Mouse (Mus musculus): Measurements from ENCODE around the gene Ypel4. TPM values are rescaled to one million over a fixed set of nuclear protein-coding genes. Genes with fewer than 3 reads are reported as not detected.

The Ypel4 gene
- polyA plus RNA-seq, 1 experiment from 2014 or later: 12.3 TPM

GRCm38 (mm10) chr2:84732394-84732793 lies 1.5 kb upstream of the Ypel4 start:
- H3K4me1 ChIP-seq: peaks cover 37% of the 10 kb centered on the region
- 82% methylated on average over 1 of the region's 1 CpGs for WGBS
- H3K4me2 ChIP-seq (replicated peaks): no peak overlapping the region

DNA sequence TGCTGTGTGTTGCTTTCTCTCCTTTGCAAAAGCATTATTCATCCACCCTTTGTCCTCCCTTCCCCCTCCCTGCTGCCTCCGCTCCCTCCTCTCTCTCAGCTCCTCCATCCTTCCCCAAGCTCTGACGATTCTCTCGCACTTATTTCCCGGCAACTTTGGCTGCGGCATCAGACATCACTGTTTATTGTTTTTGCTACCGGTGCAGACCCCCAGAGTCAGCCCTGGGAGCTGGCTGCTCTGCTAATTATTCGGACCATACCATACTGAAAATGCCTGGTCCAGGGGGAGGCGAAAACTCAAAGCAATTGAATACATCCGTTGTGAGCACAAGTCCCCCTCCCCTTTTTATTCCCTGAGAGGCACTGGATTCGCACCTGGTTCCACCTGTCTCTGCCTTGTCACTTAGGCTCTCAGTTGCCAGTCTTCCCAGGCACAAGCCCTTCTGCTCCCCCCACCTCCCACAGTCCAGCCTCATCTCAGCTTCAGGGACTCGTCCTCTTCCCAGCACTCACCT lies 550 bp downstream of the Ypel4 start:
- Histone ChIP-seq H3K9me3 (no peaks in the 10 kb centered on the region), H3K27me3 (no peaks in the 10 kb centered on the region), H3K4me3 (peak overlapping the region; percentile 55), H3K36me3 (no peaks in the 10 kb centered on the region), H3K27ac (peak overlapping the region; percentile 42; the same call in 1 of the 2 replicates), H3K9ac (peak overlapping the region; percentile 64), H3K4me2 (replicated peaks) (peak overlapping the region; percentile 78), H3K4me1 (peaks cover 57% of the 10 kb centered on the region)
- 0% methylated on average over 11 of the region's 11 CpGs for WGBS
- no peak for ATAC-seq (ENCODE audit: insufficient number of reproducible peaks, insufficient read depth, low FRiP score, low TSS enrichment)

More at GRCm38 (mm10) chr2:84732394-84732793, 1.5 kb upstream of the Ypel4 start:
- Histone ChIP-seq H3K9ac (no peak overlapping the region), H3K9me3 (no peaks in the 10 kb centered on the region), H3K4me3 (no peak overlapping the region), H3K27ac (no peak overlapping the region), H3K36me3 (no peaks in the 10 kb centered on the region), H3K27me3 (no peaks in the 10 kb centered on the region)
- ATAC-seq (ENCODE audit: insufficient number of reproducible peaks, insufficient read depth, low FRiP score, low TSS enrichment): no peak

DNA sequence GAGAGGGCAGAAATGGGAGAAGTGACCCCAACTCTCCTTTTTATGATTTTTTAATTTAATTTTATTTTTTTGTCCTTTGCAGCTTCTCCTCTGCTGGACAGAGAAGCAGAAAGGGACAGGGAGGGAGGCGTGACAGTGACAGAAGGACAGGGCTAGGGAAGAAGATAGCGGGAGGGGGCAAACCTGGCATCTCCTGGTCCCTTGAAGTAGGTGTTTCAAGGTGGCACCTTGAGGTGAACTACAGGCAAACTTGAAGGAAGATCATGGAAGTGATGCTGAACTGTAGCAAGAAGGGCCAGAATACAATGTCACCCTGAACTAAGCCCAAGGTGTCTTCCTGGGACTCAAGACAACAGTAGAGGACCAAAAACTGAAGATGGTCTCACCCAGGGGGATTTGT lies 1.1 kb downstream of the Ypel4 start:
- no peak for ATAC-seq (ENCODE audit: insufficient number of reproducible peaks, insufficient read depth, low FRiP score, low TSS enrichment)
- no peaks in the 10 kb centered on the region for H3K9me3 ChIP-seq
- 2% methylated on average over 2 of the region's 2 CpGs for WGBS
- peak overlapping the region; percentile 55 for H3K4me3 ChIP-seq
- no peaks in the 10 kb centered on the region for H3K27me3 ChIP-seq
- peak overlapping the region; percentile 64 for H3K9ac ChIP-seq
- peak overlapping the region; percentile 78 for H3K4me2 ChIP-seq (replicated peaks)
- H3K27ac ChIP-seq: no peak overlapping the region
- peaks cover 63% of the 10 kb centered on the region for H3K4me1 ChIP-seq
- 0 out of 2 replicates have a peak, but pooled peaks cover 1% of the 10 kb centered on the region for H3K36me3 ChIP-seq

DNA sequence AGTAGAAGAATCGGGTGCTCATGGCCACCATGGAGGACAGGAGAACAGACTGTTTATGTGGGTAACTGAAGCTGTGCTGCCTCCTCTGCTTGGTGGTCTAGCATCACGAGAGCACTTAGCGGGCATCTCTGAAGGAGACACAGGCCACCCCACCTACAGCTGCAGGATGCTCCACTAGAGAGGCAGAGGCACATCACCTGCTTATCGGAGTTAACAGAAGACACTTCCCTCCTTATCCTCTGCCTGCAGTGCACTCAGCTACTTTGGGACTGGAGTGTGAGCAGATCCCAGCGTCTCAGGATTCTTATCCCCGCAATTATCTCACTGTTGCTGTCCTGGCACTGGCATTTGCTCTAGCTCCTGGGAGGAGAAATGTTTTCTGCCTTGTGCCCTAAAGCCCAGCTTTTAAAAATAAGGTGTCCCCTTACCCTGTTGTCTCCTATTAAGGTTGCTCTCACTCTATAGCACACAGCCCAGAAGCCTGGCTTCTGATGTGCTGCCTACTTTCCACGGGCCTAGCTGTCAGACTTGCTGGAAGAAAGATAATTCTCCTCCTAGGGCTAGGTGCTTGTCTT lies 1.6 kb downstream of the Ypel4 start:
- peak overlapping the region; percentile 64; the same call in 1 of the 2 replicates for H3K9ac ChIP-seq
- H3K27me3 ChIP-seq: no peaks in the 10 kb centered on the region
- peak overlapping the region; percentile 78 for H3K4me2 ChIP-seq (replicated peaks)
- 0 out of 2 replicates have a peak, but pooled peaks cover 6% of the 10 kb centered on the region for H3K36me3 ChIP-seq
- WGBS: 17% methylated on average over 7 of the region's 7 CpGs
- no peak for ATAC-seq (ENCODE audit: insufficient number of reproducible peaks, insufficient read depth, low FRiP score, low TSS enrichment)
- H3K9me3 ChIP-seq: no peaks in the 10 kb centered on the region
- H3K4me3 ChIP-seq: peak overlapping the region; percentile 55
- H3K27ac ChIP-seq: peak overlapping the region; percentile 48; the same call in 1 of the 2 replicates
- peaks cover 68% of the 10 kb centered on the region for H3K4me1 ChIP-seq

DNA sequence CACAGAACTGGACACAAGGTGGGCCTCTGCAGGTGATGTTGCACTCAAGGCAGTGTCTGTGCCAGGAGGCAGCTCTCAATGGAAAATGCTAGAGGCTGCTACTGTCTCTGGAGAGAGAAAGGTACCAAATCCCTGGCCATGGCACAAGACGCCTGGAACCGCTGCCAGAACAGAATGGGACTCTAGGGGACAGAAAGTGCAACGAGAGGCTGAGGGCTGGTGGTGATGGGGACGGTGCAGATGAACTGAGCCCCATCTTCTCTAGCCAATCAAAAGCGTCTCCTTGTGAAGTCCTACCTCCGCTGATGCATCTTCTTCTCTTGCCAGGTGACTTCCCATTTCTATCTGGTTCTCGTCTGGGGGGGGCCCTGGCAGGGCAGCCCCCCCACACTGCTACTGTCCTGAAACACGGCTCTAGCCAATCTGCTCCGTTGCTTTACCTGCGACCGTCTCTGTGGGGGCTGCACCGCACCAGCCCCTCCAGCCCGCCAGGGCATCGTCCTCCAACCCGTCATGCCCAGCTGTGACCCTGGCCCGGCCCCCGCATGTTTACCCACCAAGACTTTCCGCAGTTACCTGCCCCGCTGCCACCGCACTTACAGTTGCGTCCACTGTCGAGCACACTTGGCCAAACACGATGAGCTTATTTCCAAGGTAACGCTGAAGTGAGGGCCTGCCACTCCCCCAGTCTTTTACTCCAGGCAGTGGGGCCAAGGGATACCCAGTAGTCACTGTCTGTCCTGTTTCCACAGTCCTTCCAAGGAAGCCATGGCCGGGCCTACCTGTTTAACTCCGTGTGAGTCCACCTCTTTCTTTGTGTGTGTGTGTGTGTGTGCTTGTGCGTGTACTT lies 2.7 kb downstream of the Ypel4 start:
- Histone ChIP-seq H3K4me2 (replicated peaks) (peak overlapping the region; percentile 97), H3K9ac (no peak overlapping the region), H3K27me3 (no peaks in the 10 kb centered on the region), H3K27ac (peak overlapping the region; percentile 83), H3K9me3 (no peaks in the 10 kb centered on the region), H3K4me3 (peak overlapping the region; percentile 9; the same call in 1 of the 2 replicates), H3K36me3 (peaks cover 14% of the 10 kb centered on the region; the same call in 1 of the 2 replicates), H3K4me1 (peaks cover 79% of the 10 kb centered on the region)
- ATAC-seq (ENCODE audit: insufficient number of reproducible peaks, insufficient read depth, low FRiP score, low TSS enrichment): no peak
- WGBS: 5% methylated on average over 27 of the region's 27 CpGs

DNA sequence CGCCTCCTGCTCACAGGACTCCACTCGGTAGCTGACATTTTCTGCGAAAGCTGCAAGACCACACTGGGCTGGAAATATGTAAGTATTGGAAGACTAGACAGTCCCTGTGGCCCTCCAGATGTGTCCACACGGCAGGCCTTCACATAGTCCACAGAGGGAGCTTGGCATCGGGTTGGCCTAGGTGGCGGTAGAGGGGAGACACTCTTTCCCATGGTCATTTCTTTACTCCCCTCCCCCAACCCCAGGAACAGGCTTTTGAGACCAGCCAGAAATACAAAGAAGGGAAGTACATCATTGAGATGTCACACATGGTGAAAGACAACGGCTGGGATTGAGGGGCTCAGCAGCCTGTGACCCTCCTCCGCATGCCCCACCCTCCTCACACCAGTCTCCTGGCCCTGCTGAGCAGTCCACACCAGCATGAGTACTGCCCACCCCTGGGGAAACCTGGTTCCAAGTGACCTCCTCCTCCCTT lies 3.6 kb downstream of the Ypel4 start:
- H3K27ac ChIP-seq: peak overlapping the region; percentile 83
- no peaks in the 10 kb centered on the region for H3K9me3 ChIP-seq
- no peak overlapping the region for H3K9ac ChIP-seq
- no peaks in the 10 kb centered on the region for H3K27me3 ChIP-seq
- peak overlapping the region; percentile 97 for H3K4me2 ChIP-seq (replicated peaks)
- peaks cover 85% of the 10 kb centered on the region for H3K4me1 ChIP-seq
- WGBS: 6% methylated on average over 8 of the region's 8 CpGs
- ATAC-seq (ENCODE audit: insufficient number of reproducible peaks, insufficient read depth, low FRiP score, low TSS enrichment): no peak
- H3K36me3 ChIP-seq: peaks cover 14% of the 10 kb centered on the region; the same call in 1 of the 2 replicates
- H3K4me3 ChIP-seq: no peak overlapping the region

DNA sequence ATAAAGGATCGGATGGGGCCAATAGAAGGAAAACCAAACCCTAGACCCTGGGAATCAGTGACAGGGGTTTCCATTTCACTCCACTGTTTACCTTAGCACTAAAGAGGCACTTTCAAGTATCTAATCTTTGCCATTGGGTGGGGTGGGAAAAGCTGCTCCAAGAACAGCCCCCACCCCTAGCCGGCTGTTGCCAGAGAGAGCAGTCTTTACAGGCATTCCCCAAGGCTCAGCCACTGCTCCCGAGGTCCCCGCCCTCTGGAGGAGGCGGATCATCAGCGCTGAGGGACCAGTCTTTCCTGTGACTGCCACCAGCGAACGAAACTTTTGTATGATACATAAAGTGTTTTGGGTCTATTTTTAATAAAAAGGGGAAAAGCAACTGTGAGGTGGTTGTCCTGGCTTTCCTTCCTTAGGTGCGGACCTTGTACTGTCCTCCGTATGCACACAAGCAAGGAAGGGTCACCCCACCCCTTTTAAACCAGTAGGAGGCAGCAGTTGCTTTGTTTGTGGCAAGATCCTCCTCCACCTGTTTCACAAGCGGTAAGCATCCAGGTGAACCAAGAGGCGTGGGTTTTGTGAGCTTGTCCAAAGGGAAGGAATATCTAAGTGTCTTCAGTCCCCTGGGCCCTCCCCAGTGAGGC lies 4.5 kb downstream of the Ypel4 start:
- peak overlapping the region; percentile 83 for H3K27ac ChIP-seq
- H3K4me3 ChIP-seq: 0 out of 2 replicates have a peak overlapping the region, but pooled peaks have one; percentile 7
- no peaks in the 10 kb centered on the region for H3K9me3 ChIP-seq

DNA sequence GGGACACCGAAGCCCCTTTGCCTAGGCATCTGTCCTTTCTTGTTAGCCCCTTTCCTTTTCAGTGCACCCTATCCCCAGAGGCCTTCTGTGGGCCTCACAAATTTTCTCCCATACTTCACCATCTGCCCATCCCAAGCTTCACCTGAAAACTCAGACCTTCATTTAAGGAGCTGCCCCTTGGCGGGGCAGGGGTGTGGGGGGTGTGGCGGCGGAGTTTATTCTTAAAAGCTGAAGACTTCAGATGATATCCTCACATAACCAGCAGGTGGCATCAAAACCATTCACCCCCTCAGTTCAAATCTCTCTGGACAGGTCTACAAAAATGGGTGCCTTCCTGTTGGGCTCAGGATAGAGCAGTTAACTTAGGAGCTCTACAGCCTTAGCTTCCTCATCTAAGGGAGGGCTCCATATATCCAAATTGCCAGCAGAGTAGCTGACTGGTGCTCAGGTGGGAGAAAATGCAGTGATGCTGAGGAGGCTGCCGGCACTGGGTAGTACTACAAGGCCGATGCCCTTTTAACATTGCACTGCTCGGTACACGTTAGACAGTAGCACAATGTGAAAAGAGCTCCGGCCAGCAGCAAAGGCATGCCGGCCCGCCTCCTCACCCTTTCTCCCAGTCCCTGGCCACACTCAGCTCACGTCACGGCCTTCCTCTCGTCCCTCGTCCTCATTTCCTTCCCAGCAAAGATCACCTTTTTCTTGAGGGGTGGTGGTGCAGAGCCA lies 6.9 kb downstream of the Ypel4 start:
- H3K36me3 ChIP-seq: peaks cover 14% of the 10 kb centered on the region; the same call in 1 of the 2 replicates
- H3K4me2 ChIP-seq (replicated peaks): peak overlapping the region; percentile 97
- peak overlapping the region; percentile 100 for H3K27ac ChIP-seq
- H3K9ac ChIP-seq: peak overlapping the region; percentile 98
- no peak for ATAC-seq (ENCODE audit: insufficient number of reproducible peaks, insufficient read depth, low FRiP score, low TSS enrichment)
- H3K9me3 ChIP-seq: no peaks in the 10 kb centered on the region
- peak overlapping the region; percentile 82 for H3K4me3 ChIP-seq
- no peaks in the 10 kb centered on the region for H3K27me3 ChIP-seq
- WGBS: 73% methylated on average over 15 of the region's 15 CpGs
- H3K4me1 ChIP-seq: peaks cover 70% of the 10 kb centered on the region

More for the DNA sequence above, 4.5 kb downstream of the Ypel4 start:
- peak overlapping the region; percentile 97 for H3K4me2 ChIP-seq (replicated peaks)
- WGBS: 1% methylated on average over 12 of the region's 12 CpGs
- H3K27me3 ChIP-seq: no peaks in the 10 kb centered on the region
- peaks cover 14% of the 10 kb centered on the region; the same call in 1 of the 2 replicates for H3K36me3 ChIP-seq
- peak overlapping the region; percentile 19; the same call in 1 of the 2 replicates for H3K9ac ChIP-seq
- H3K4me1 ChIP-seq: peaks cover 83% of the 10 kb centered on the region
- no peak for ATAC-seq (ENCODE audit: insufficient number of reproducible peaks, insufficient read depth, low FRiP score, low TSS enrichment)

- WGBS: 0% methylated on average over 5 of the region's 5 CpGs
- H3K9me3 ChIP-seq: no peaks in the 10 kb centered on the region
Measured at GRCm38 (mm10) chr2:84741841-84742450, 8.1 kb downstream of the Ypel4 start.

DNA sequence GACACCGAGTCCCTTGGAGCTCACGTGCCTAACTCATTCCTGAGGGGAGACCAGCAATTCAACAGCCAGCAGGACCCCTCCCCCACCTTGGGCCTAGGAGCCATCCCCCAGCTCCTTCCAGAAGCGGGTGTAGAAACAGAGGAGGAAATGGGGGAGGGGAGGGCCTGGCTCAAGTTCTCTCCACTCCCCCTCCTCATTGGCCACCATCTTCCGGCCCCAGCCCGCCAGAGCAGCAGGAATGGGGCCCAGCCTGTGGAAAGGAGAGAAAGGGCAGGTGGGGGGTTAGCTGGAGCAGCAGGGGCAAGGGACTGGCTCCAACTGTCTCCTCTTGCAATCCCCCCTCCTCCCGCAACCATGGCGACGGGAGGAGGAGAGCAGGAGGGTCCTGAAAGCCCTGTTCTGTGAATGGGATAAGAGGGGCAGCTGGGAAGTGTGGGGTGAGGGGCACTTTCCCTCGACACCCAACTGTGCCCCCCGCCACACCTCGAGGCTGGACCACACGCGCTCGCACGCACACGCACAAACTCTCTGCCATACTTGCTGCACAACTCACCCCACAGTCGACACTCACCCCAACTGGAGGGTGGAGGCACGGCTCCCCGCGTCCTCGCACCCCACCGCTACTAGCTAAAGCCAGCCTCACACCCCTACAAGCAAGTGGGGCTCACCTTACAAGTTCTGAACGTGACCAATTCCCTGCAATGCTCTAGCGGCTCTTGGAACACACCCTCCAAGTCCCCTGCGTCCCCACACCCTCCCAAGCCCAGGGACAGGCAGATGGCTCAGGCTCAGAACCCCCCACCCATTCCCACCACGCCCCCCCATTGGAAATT lies 8.8 kb downstream of the Ypel4 start:
- Histone ChIP-seq H3K4me2 (replicated peaks) (peak overlapping the region; percentile 97), H3K9me3 (no peaks in the 10 kb centered on the region), H3K27ac (peak overlapping the region; percentile 100), H3K27me3 (no peaks in the 10 kb centered on the region), H3K4me1 (peaks cover 51% of the 10 kb centered on the region), H3K4me3 (peak overlapping the region; percentile 82), H3K36me3 (peaks cover 14% of the 10 kb centered on the region; the same call in 1 of the 2 replicates), H3K9ac (peak overlapping the region; percentile 98)
- WGBS: under 1% methylated on average over 24 of the region's 26 CpGs
- ATAC-seq (ENCODE audit: insufficient number of reproducible peaks, insufficient read depth, low FRiP score, low TSS enrichment): peak; percentile 82

More at GRCm38 (mm10) chr2:84741841-84742450, 8.1 kb downstream of the Ypel4 start:
- ATAC-seq (ENCODE audit: insufficient number of reproducible peaks, insufficient read depth, low FRiP score, low TSS enrichment): no peak
- no peaks in the 10 kb centered on the region for H3K27me3 ChIP-seq
- H3K4me2 ChIP-seq (replicated peaks): peak overlapping the region; percentile 97
- peak overlapping the region; percentile 100 for H3K27ac ChIP-seq
- H3K4me3 ChIP-seq: peak overlapping the region; percentile 82
- H3K4me1 ChIP-seq: peaks cover 58% of the 10 kb centered on the region
- H3K9ac ChIP-seq: peak overlapping the region; percentile 98
- H3K36me3 ChIP-seq: peaks cover 14% of the 10 kb centered on the region; the same call in 1 of the 2 replicates

Measured in embryonic facial prominence, embryonic 12.5 days (tissue).